Mouse (Mus musculus): Measurements from ENCODE around the gene 2700097O09Rik. TPM values are rescaled to one million over a fixed set of nuclear protein-coding genes. Genes with fewer than 3 reads are reported as not detected.

2700097O09Rik gene
- polyA plus RNA-seq, 1 experiment from 2014 or later, result 36.8 TPM

DNA sequence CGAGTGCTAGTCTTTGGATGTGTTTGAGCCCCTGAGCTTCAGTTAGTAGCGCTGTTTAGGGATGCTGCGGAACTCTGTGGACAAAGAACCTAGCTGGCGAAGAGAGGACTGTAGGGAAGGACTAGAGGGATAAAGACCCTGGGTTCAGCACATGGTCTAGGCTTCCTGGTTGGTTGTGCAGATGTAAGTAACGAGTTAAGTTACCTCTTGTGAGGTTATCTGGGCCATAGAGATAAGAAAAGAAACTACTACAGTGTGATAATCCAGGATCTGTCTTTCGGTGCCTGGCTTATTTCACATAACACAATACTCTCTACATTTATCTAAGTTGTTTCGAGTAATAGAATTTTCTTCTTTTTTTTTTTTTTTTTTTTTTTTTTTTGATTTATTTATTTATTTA lies 6.2 kb downstream of the 2700097O09Rik start:
- H3K36me3 ChIP-seq (ENCODE audit: control insufficient read depth, insufficient read depth, low read length), result no peaks in the 10 kb centered on the region
- H3K9me3 ChIP-seq (ENCODE audit: control insufficient read depth, low read length), result no peaks in the 10 kb centered on the region
- H3K4me3 ChIP-seq (ENCODE audit: low read depth, low read length), result no peak overlapping the region
- no peak overlapping the region for H3K4me2 ChIP-seq (ENCODE audit: low read depth, low read length, severe bottlenecking)
- 96% methylated on average over 7 of the region's 7 CpGs for WGBS
- DNase-seq (ENCODE audit: low spot score) (no peak), ATAC-seq (replicated peaks; ENCODE audit: low FRiP score) (no peak)
- no peak overlapping the region for H3K27ac ChIP-seq (ENCODE audit: low read depth, low read length)
- no peaks in the 10 kb centered on the region for H3K27me3 ChIP-seq (ENCODE audit: control insufficient read depth, insufficient read depth, low read length)
- no peaks in the 10 kb centered on the region for H3K4me1 ChIP-seq (replicated peaks; ENCODE audit: control insufficient read depth, insufficient read depth, low read length)
- no peak overlapping the region for H3K9ac ChIP-seq (ENCODE audit: low read length)

- Histone ChIP-seq H3K4me1 (replicated peaks; ENCODE audit: control insufficient read depth, insufficient read depth, low read length) (no peaks in the 10 kb centered on the region), H3K4me3 (ENCODE audit: low read depth, low read length) (no peak overlapping the region), H3K4me2 (ENCODE audit: low read depth, low read length, severe bottlenecking) (no peak overlapping the region), H3K27ac (ENCODE audit: low read depth, low read length) (no peak overlapping the region), H3K27me3 (ENCODE audit: control insufficient read depth, insufficient read depth, low read length) (no peaks in the 10 kb centered on the region), H3K9me3 (ENCODE audit: control insufficient read depth, low read length) (no peaks in the 10 kb centered on the region), H3K36me3 (ENCODE audit: control insufficient read depth, insufficient read depth, low read length) (no peaks in the 10 kb centered on the region), H3K9ac (ENCODE audit: low read length) (no peak overlapping the region)
- 73% methylated on average over 4 of the region's 4 CpGs for WGBS
- no peak for ATAC-seq (replicated peaks; ENCODE audit: low FRiP score)
- DNase-seq (ENCODE audit: low spot score), result no peak
Measured at GRCm38 (mm10) chr12:55072495-55072894, 7.4 kb downstream of the 2700097O09Rik start.

GRCm38 (mm10) chr12:55062141-55062540 lies 17.8 kb downstream of the 2700097O09Rik start:
- Histone ChIP-seq H3K9me3 (ENCODE audit: control insufficient read depth, low read length) (no peaks in the 10 kb centered on the region), H3K9ac (ENCODE audit: low read length) (no peak overlapping the region), H3K4me3 (ENCODE audit: low read depth, low read length) (no peak overlapping the region), H3K27me3 (ENCODE audit: control insufficient read depth, insufficient read depth, low read length) (no peaks in the 10 kb centered on the region), H3K27ac (ENCODE audit: low read depth, low read length) (no peak overlapping the region), H3K36me3 (ENCODE audit: control insufficient read depth, insufficient read depth, low read length) (no peaks in the 10 kb centered on the region), H3K4me1 (replicated peaks; ENCODE audit: control insufficient read depth, insufficient read depth, low read length) (no peaks in the 10 kb centered on the region), H3K4me2 (ENCODE audit: low read depth, low read length, severe bottlenecking) (no peak overlapping the region)
- ATAC-seq (replicated peaks; ENCODE audit: low FRiP score) (no peak), DNase-seq (ENCODE audit: low spot score) (no peak)
- 96% methylated on average over 1 of the region's 1 CpGs for WGBS

DNA sequence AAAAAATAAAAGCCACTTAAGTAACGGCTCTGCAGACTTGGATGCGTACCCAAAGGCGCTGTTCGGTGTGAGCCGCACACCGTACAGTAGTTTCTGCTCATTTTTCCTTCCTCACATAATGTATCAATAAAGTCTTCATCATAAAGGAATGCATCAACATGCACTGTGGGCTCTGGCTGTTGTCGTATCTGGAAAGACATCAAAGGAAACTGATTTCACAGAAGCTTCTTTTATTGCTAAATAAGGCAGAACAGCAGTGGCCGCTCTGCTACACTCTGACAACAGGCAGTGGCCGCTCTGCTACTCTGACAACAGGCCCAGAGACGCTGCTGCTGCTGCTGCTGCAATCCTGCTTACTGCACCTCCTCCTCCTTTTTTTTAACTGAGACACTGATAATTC lies 18.9 kb downstream of the 2700097O09Rik start:
- WGBS, result 88% methylated on average over 10 of the region's 10 CpGs
- no peak for DNase-seq (ENCODE audit: low spot score)
- Histone ChIP-seq H3K9ac (ENCODE audit: low read length) (no peak overlapping the region), H3K4me3 (ENCODE audit: low read depth, low read length) (no peak overlapping the region), H3K27me3 (ENCODE audit: control insufficient read depth, insufficient read depth, low read length) (no peaks in the 10 kb centered on the region), H3K4me2 (ENCODE audit: low read depth, low read length, severe bottlenecking) (no peak overlapping the region), H3K4me1 (replicated peaks; ENCODE audit: control insufficient read depth, insufficient read depth, low read length) (no peaks in the 10 kb centered on the region), H3K9me3 (ENCODE audit: control insufficient read depth, low read length) (no peaks in the 10 kb centered on the region), H3K36me3 (ENCODE audit: control insufficient read depth, insufficient read depth, low read length) (no peaks in the 10 kb centered on the region), H3K27ac (ENCODE audit: low read depth, low read length) (no peak overlapping the region)
- no peak for ATAC-seq (replicated peaks; ENCODE audit: low FRiP score)

- Histone ChIP-seq H3K27ac (ENCODE audit: low read depth, low read length) (no peak overlapping the region), H3K4me1 (replicated peaks; ENCODE audit: control insufficient read depth, insufficient read depth, low read length) (no peaks in the 10 kb centered on the region), H3K4me2 (ENCODE audit: low read depth, low read length, severe bottlenecking) (no peak overlapping the region), H3K9ac (ENCODE audit: low read length) (no peak overlapping the region), H3K4me3 (ENCODE audit: low read depth, low read length) (no peak overlapping the region), H3K9me3 (ENCODE audit: control insufficient read depth, low read length) (no peaks in the 10 kb centered on the region), H3K27me3 (ENCODE audit: control insufficient read depth, insufficient read depth, low read length) (no peaks in the 10 kb centered on the region), H3K36me3 (ENCODE audit: control insufficient read depth, insufficient read depth, low read length) (no peaks in the 10 kb centered on the region)
- WGBS, result 86% methylated on average over 6 of the region's 6 CpGs
- ATAC-seq (replicated peaks; ENCODE audit: low FRiP score), result no peak
- no peak for DNase-seq (ENCODE audit: low spot score)
Measured at GRCm38 (mm10) chr12:55060212-55060898, 19.6 kb downstream of the 2700097O09Rik start.

GRCm38 (mm10) chr12:55059812-55060211 lies 20.1 kb downstream of the 2700097O09Rik start:
- no peaks in the 10 kb centered on the region for H3K9me3 ChIP-seq (ENCODE audit: control insufficient read depth, low read length)
- no peaks in the 10 kb centered on the region for H3K36me3 ChIP-seq (ENCODE audit: control insufficient read depth, insufficient read depth, low read length)
- no peak overlapping the region for H3K27ac ChIP-seq (ENCODE audit: low read depth, low read length)
- no peaks in the 10 kb centered on the region for H3K4me1 ChIP-seq (replicated peaks; ENCODE audit: control insufficient read depth, insufficient read depth, low read length)
- no peak for ATAC-seq (replicated peaks; ENCODE audit: low FRiP score)
- H3K4me3 ChIP-seq (ENCODE audit: low read depth, low read length), result no peak overlapping the region
- no peak overlapping the region for H3K4me2 ChIP-seq (ENCODE audit: low read depth, low read length, severe bottlenecking)
- WGBS, result 73% methylated on average over 3 of the region's 3 CpGs
- H3K9ac ChIP-seq (ENCODE audit: low read length), result no peak overlapping the region
- no peak for DNase-seq (ENCODE audit: low spot score)
- H3K27me3 ChIP-seq (ENCODE audit: control insufficient read depth, insufficient read depth, low read length), result no peaks in the 10 kb centered on the region

DNA sequence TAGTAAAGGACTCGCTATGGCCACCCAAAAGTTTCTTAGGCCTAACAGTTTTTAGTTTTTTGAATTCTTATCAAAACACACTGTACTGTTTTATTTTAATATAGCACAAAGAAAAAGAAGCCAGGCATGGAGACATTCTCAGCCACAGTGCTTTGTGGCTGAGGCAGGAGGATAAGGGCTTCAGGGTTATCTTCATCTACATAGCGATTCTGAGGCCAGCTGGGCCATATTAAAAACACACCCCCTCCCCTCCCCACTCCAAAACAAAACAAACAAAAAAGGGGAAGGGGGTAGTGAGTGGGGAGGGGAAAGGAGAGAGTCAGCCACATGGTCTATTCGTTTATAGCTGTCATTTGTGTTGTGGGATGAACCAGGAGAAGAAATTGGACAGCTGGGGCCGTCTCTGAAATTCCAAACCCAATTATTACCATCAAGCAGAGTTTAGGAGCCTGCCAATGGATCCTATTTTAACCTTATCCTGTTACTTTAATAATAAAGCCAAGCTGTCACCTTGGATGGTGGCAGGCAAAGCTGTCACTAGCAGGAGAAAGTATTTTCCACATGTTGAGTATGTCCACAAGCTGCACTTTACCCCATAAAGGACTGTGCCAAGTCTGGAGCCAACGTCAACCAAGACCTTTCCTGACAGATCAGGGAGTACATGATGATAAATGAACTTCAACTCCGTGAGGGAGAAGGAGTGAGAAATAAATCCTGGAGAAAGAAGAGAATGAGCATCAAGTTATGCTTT lies 20.9 kb downstream of the 2700097O09Rik start:
- Histone ChIP-seq H3K9ac (ENCODE audit: low read length) (no peak overlapping the region), H3K4me3 (ENCODE audit: low read depth, low read length) (no peak overlapping the region), H3K36me3 (ENCODE audit: control insufficient read depth, insufficient read depth, low read length) (no peaks in the 10 kb centered on the region), H3K4me2 (ENCODE audit: low read depth, low read length, severe bottlenecking) (no peak overlapping the region), H3K27me3 (ENCODE audit: control insufficient read depth, insufficient read depth, low read length) (no peaks in the 10 kb centered on the region), H3K4me1 (replicated peaks; ENCODE audit: control insufficient read depth, insufficient read depth, low read length) (no peaks in the 10 kb centered on the region), H3K9me3 (ENCODE audit: control insufficient read depth, low read length) (no peaks in the 10 kb centered on the region), H3K27ac (ENCODE audit: low read depth, low read length) (no peak overlapping the region)
- 84% methylated on average over 6 of the region's 6 CpGs for WGBS
- DNase-seq (ENCODE audit: low spot score) (no peak), ATAC-seq (replicated peaks; ENCODE audit: low FRiP score) (no peak)

GRCm38 (mm10) chr12:55056703-55057102 lies 23.2 kb downstream of the 2700097O09Rik start:
- no peak overlapping the region for H3K4me2 ChIP-seq (ENCODE audit: low read depth, low read length, severe bottlenecking)
- H3K4me1 ChIP-seq (replicated peaks; ENCODE audit: control insufficient read depth, insufficient read depth, low read length), result no peaks in the 10 kb centered on the region
- no peaks in the 10 kb centered on the region for H3K36me3 ChIP-seq (ENCODE audit: control insufficient read depth, insufficient read depth, low read length)
- no peak for ATAC-seq (replicated peaks; ENCODE audit: low FRiP score)
- no peak for DNase-seq (ENCODE audit: low spot score)
- H3K27ac ChIP-seq (ENCODE audit: low read depth, low read length), result no peak overlapping the region
- H3K4me3 ChIP-seq (ENCODE audit: low read depth, low read length), result no peak overlapping the region
- H3K9me3 ChIP-seq (ENCODE audit: control insufficient read depth, low read length), result no peaks in the 10 kb centered on the region
- H3K9ac ChIP-seq (ENCODE audit: low read length), result no peak overlapping the region
- no peaks in the 10 kb centered on the region for H3K27me3 ChIP-seq (ENCODE audit: control insufficient read depth, insufficient read depth, low read length)
- 96% methylated on average over 2 of the region's 2 CpGs for WGBS

Measured in forebrain, embryonic 11.5 days (tissue).